Mouse (Mus musculus) embryonic facial prominence, embryonic 15.5 days (tissue): ENCODE data around the gene Syngr3. TPM values are rescaled to one million over a fixed set of nuclear protein-coding genes. Genes with fewer than 3 reads are reported as not detected.

Experiments used
- ATAC-seq: fragments of 200-750 bp; cut with Nextera tagmentation; 2 replicates; pipeline ENCODE4 v1.8.0; 2017; ENCODE audit warnings: low read depth, moderate TSS enrichment; ENCODE audit not compliant: insufficient number of reproducible peaks, low FRiP score, low TSS enrichment
- H3K27ac ChIP-seq: fragments of 300-500 bp; sonication (generic); replicated peaks from 2 replicates; pipeline ENCODE4 v1.5.1; 2015; ENCODE audit warnings: mild to moderate bottlenecking, inconsistent platforms
- H3K27me3 ChIP-seq: fragments of 300-500 bp; sonication (generic); 2 replicates; pipeline ENCODE4 v1.6.1; 2015; ENCODE audit warnings: inconsistent platforms
- H3K36me3 ChIP-seq: fragments of 300-500 bp; sonication (generic); 2 replicates; pipeline ENCODE4 v1.6.1; 2015; ENCODE audit warnings: mild to moderate bottlenecking, inconsistent platforms
- H3K4me1 ChIP-seq: fragments of 300-500 bp; sonication (generic); 2 replicates; pipeline ENCODE4 v1.6.1; 2015; ENCODE audit warnings: inconsistent platforms
- H3K4me2 ChIP-seq: fragments of 300-500 bp; sonication (generic); replicated peaks from 2 replicates; pipeline ENCODE4 v1.6.1; 2015; ENCODE audit warnings: mild to moderate bottlenecking, inconsistent platforms
- H3K4me3 ChIP-seq: fragments of 300-500 bp; sonication (generic); replicated peaks from 2 replicates; pipeline ENCODE4 v1.5.1; 2015; ENCODE audit warnings: mild to moderate bottlenecking, inconsistent platforms
- H3K9ac ChIP-seq: fragments of 300-500 bp; sonication (generic); 2 replicates; pipeline ENCODE4 v1.6.1; 2015; ENCODE audit warnings: inconsistent platforms
- H3K9me3 ChIP-seq: fragments of 300-500 bp; sonication (generic); replicated peaks from 2 replicates; pipeline ENCODE4 v1.6.1; 2016; ENCODE audit warnings: inconsistent platforms
- WGBS: fragments of 180-500 bp; shearing (Covaris S2); methylation state at CpG from one replicate; pipeline ENCODE4 v1.1.7; 2015; 5-methylcytosine and 5-hydroxymethylcytosine counted together
- polyA plus RNA-seq: library from polyadenylated mRNA; unstranded; fragments of >200 nt; fragmentation: Nextera tagmentation; extraction: Ambion mirVana; gene quantifications from 2 replicates; pipeline ENCODE4 v1.2.1, GENCODE M21; 2015

Gene Syngr3
- polyA plus RNA-seq, 1 experiment from 2014 or later: 2.9 TPM

DNA sequence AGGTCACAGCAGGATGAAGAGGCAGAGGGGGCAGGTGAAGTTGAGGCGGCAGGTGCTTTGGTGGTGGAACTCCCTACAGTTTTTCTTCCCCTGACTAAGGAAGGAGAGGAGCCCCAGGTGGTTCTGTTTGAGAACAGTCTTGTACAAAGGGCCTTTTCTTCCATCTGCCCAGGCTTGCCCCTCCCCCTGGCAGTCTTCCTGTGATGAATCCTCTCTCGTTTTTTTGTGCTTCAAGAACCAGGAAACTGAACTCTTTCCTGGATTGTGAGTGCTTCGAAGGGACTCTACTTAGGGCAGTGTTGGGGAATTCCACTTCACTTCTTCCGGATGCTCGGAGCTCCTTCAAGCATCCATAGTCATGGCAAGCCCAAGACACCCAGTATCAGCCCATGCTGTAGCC lies 8.2 kb upstream of the Syngr3 start:
- 13% methylated on average over 5 of the region's 5 CpGs for WGBS
- Histone ChIP-seq H3K9ac (no peak overlapping the region), H3K4me2 (0 out of 2 replicates have a peak overlapping the region, but pooled peaks have one; percentile 1)

DNA sequence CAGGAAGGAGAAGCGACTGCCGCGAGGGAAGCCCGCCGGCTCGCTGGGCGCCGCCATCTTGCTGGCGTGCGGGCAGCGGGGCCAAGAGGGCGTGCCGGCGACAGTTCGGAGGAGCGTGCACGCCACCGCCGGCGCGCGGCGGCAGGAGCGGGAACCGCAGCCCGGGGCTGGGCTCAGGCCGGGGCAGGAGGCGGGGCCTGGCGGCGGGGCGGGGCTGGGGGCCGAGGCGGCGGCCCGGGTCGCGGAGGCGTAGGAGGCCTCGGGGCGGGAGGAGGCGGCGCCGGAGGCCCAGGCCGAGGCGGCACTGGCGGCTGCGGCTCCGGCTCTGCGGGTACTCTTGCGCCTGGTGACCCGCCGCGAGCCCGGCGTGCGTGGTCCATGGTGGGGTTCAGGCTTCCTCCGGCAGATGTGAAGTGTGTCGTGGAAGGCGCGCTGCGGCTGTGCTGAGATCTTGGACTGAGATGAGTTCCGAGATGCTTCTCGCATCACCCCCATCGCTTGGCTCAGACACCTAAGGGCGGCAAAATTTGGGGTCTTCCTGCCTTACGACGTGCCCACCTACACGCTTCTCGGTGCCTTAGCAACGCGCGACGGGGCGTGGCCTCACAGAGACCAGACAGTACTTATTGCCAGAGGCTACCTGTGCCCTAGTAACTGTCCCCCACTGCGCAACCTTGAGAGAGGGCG lies 6.4 kb upstream of the Syngr3 start, which contains the start of the genes Gfer and Noxo1:
Gfer (minus strand) TSS at position 146 of the 687 bp plus-strand sequence.
Noxo1 (plus strand) TSS at position 224 of the 687 bp plus-strand sequence.
- Histone ChIP-seq H3K9ac (peak within 1 kb of the TSS; percentile 76), H3K4me2 (peak within 1 kb of the TSS; percentile 80), H3K4me3 (peak within 1 kb of the TSS; percentile 71), H3K36me3 (peaks cover 27% of the 10 kb centered on the region), H3K9me3 (no peaks in the 10 kb centered on the region), H3K27ac (peak within 1 kb of the TSS; percentile 91), H3K4me1 (peaks cover 29% of the 10 kb centered on the region), H3K27me3 (peaks cover under 1% of the 10 kb centered on the region; the same call in 1 of the 2 replicates)
- under 1% methylated on average over 76 of the region's 76 CpGs for WGBS
- ATAC-seq: peak; percentile 93

More for the DNA sequence above, 8.2 kb upstream of the Syngr3 start:
- Histone ChIP-seq H3K4me3 (no peak overlapping the region), H3K36me3 (peaks cover 40% of the 10 kb centered on the region), H3K27ac (peak overlapping the region; percentile 14; the same call in 1 of the 2 replicates), H3K4me1 (peaks cover 29% of the 10 kb centered on the region), H3K27me3 (no peaks in the 10 kb centered on the region), H3K9me3 (no peaks in the 10 kb centered on the region)
- ATAC-seq: no peak

DNA sequence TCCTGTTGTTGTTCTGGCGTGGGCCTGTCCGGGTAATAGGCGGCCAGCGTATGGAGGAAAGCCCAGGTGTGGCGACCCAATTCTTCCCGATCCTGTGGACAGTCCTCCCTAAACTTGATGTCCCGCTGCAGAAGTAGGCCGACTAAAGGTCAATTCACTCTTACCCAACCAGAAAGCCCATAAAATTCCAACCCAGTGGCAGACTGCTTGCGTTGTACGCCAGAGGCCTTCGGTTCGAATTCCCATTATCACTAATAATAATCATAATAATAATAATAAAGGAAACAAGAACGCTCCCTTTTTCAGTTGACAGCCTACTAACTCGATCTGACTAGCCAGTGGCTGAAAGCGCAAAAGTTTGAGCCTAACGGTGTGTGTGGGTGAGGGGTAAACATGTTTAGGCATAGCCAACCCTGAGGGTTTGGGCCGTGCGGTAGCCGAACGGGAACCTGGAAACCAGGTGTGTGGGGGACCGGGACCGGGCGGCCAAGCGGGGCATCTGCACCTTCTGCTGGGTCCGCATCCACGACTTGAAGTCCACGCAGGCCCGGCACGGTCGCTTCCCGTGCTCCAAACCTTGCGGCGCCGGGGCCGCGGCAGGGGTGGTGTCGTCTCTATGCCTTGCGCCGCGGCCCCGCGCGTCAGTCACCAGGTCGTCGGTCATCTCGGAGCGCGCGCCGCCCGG lies 5.7 kb upstream of the Syngr3 start:
- Histone ChIP-seq H3K4me1 (peaks cover 29% of the 10 kb centered on the region), H3K9ac (peak overlapping the region; percentile 76), H3K4me2 (peak overlapping the region; percentile 80), H3K4me3 (peak overlapping the region; percentile 71), H3K27me3 (peaks cover 7% of the 10 kb centered on the region), H3K9me3 (no peaks in the 10 kb centered on the region), H3K27ac (peak overlapping the region; percentile 91), H3K36me3 (peaks cover 21% of the 10 kb centered on the region)
- WGBS: 8% methylated on average over 40 of the region's 51 CpGs
- peak; percentile 8; the same call in 1 of the 2 replicates for ATAC-seq

DNA sequence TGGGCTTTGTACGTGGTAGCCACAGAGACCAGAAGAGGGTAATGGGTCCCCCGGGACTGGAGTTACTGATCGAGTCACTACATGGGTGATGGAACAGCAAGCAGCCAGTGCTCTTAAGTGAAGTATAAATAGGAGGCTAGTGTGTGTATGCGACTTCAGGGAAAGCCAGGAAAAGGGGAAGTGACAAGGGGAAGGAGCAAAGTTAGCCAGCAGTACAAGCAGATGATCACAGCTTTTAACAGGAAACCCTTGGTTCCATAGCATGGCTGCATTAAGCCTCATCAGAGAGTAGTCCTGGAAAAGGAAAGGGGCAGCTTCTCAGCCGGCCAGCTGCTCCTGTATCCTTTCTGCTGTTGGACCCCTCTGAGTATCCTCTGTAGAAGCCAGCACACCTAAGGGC lies 2.6 kb upstream of the Syngr3 start:
- H3K4me1 ChIP-seq: peaks cover 32% of the 10 kb centered on the region
- H3K4me2 ChIP-seq: no peak overlapping the region
- peaks cover 38% of the 10 kb centered on the region for H3K27me3 ChIP-seq
- H3K9ac ChIP-seq: no peak overlapping the region
- H3K9me3 ChIP-seq: no peaks in the 10 kb centered on the region
- H3K36me3 ChIP-seq: peaks cover 10% of the 10 kb centered on the region
- no peak overlapping the region for H3K27ac ChIP-seq
- no peak overlapping the region for H3K4me3 ChIP-seq
- ATAC-seq: no peak
- 86% methylated on average over 5 of the region's 5 CpGs for WGBS

DNA sequence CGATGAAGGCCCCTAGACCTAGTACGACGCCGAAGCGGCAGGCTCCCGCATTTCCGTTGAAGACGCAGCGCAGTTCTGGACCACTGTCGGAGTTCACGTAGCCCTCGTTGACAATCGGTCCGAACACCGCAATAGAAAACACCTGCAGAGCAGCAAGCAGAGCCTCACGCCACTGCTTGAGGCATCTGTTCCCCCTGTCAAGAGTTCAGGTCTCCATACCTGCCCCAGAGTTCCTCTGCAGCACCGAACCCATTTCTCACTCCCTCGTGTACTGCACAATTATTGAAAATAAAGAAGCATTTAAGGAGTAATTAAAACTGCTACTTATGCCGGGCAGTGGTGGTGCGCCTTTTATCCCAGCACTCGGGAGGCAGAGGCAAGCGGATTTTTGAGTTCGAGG lies 2.2 kb downstream of the Syngr3 start:
- Histone ChIP-seq H3K4me1 (peaks cover 22% of the 10 kb centered on the region), H3K9me3 (no peaks in the 10 kb centered on the region), H3K4me3 (peak overlapping the region; percentile 29), H3K36me3 (peaks cover 1% of the 10 kb centered on the region; the same call in 1 of the 2 replicates), H3K27me3 (peaks cover 46% of the 10 kb centered on the region), H3K4me2 (peak overlapping the region; percentile 56), H3K9ac (0 out of 2 replicates have a peak overlapping the region, but pooled peaks have one; percentile 23), H3K27ac (no peak overlapping the region)
- 17% methylated on average over 23 of the region's 23 CpGs for WGBS
- no peak for ATAC-seq

DNA sequence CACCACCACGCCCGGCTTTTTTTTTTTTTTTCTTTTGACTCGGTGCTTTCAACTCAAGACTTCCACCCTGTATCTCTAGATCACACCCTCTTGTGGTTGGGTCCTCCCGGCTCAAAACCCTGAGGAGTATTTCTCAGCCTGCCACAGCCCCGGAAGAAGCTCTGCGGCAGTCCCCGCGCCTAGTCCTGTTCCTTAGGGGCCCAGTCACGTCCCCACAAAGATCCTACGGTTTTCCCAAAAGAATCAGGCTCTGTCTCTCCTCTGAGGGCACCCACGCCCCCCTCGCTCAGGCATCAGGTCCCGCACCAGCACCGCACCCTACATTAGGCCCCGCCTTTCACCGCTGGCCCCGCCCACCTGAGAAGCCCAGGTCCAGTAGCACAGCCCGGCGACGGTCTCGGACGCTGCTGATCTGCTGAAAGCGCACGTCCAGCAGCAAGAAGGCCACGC lies 2.6 kb downstream of the Syngr3 start:
- WGBS: 2% methylated on average over 25 of the region's 25 CpGs

DNA sequence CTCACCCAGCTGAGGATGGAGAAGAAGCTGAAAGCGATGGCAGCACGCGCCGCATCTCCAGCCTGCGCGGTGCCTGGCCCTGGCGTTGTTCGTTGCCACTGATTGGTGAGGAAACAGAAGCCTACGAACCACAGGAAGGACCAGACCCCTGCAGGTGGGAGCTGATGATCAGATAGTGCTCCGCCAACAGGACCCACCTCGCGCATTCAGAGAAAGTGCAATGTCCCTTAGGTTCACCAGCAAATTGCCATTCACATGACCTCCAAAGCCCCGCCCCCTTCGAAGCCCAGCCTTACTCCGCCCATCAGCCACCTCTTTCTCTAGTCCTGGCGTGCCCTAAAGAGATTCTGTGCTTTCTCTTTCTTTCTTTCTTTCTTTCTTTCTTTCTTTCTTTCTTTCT lies 3.2 kb downstream of the Syngr3 start:
- ATAC-seq: no peak; the same call in 1 of the 2 replicates

More for the DNA sequence above, 2.6 kb downstream of the Syngr3 start:
- Histone ChIP-seq H3K4me3 (peak overlapping the region; percentile 29), H3K9me3 (no peaks in the 10 kb centered on the region), H3K4me1 (peaks cover 22% of the 10 kb centered on the region), H3K27ac (no peak overlapping the region), H3K36me3 (peaks cover under 1% of the 10 kb centered on the region), H3K4me2 (peak overlapping the region; percentile 56), H3K9ac (0 out of 2 replicates have a peak overlapping the region, but pooled peaks have one; percentile 23), H3K27me3 (peaks cover 46% of the 10 kb centered on the region)
- peak; percentile 47; the same call in 1 of the 2 replicates for ATAC-seq

DNA sequence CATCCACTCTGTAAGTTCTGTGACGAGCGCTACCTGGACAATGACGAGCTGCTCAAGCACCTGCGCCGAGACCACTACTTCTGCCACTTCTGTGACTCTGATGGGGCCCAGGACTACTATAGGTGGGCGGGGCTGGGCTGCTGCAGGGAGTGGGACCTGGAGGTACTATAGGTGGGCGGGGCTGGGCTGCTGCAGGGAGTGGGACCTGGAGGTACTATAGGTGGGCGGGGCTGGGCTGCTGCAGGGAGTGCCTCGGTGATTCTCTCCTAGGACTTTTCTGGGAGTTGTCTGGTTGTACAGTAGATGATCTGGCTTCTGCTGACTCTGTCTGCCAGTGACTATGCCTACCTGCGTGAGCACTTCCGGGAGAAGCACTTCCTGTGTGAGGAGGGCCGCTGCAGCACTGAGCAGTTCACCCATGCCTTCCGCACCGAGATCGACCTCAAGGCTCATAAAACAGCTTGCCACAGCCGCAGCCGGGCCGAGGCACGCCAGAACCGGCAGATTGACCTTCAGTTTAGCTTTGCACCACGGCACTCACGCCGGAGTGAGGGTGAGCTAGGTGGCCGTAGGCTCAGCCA lies 12.2 kb downstream of the Syngr3 start:
- Histone ChIP-seq H3K4me2 (no peak overlapping the region), H3K4me3 (no peak overlapping the region), H3K4me1 (0 out of 2 replicates have a peak, but pooled peaks cover 5% of the 10 kb centered on the region), H3K36me3 (peaks cover 60% of the 10 kb centered on the region), H3K27ac (no peak overlapping the region), H3K27me3 (no peaks in the 10 kb centered on the region), H3K9ac (no peak overlapping the region), H3K9me3 (no peaks in the 10 kb centered on the region)
- no peak for ATAC-seq
- 89% methylated on average over 24 of the region's 24 CpGs for WGBS

More for the DNA sequence above, 3.2 kb downstream of the Syngr3 start:
- no peak overlapping the region for H3K9ac ChIP-seq
- WGBS: 27% methylated on average over 16 of the region's 16 CpGs
- peaks cover 6% of the 10 kb centered on the region for H3K36me3 ChIP-seq
- H3K27ac ChIP-seq: no peak overlapping the region
- H3K4me2 ChIP-seq: no peak overlapping the region; the same call in 1 of the 2 replicates
- peaks cover 46% of the 10 kb centered on the region for H3K27me3 ChIP-seq
- no peak overlapping the region for H3K4me3 ChIP-seq
- peaks cover 22% of the 10 kb centered on the region for H3K4me1 ChIP-seq
- H3K9me3 ChIP-seq: no peaks in the 10 kb centered on the region

DNA sequence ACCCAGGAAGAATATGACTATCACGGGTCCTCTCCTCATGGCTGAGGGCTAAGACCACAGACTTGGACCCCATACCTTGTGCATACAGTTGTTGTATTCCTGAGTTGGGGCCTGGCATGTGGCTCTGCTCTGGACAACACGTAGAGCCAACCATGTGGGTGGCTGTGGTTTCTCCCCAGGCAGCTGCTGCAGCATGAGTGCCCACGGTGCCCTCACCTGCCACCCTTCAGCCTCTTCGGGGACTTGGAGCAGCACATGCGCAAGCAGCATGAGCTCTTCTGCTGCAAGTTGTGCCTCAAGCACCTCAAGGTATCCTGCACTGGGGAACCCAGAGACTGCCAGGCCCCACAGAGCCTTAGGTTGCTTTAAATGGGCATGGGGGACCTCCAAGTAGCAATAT lies 12.9 kb downstream of the Syngr3 start:
- 92% methylated on average over 5 of the region's 5 CpGs for WGBS
- Histone ChIP-seq H3K36me3 (peaks cover 57% of the 10 kb centered on the region), H3K27ac (no peak overlapping the region), H3K9ac (no peak overlapping the region), H3K9me3 (no peaks in the 10 kb centered on the region), H3K4me2 (no peak overlapping the region), H3K4me3 (no peak overlapping the region), H3K4me1 (peaks cover 12% of the 10 kb centered on the region), H3K27me3 (no peaks in the 10 kb centered on the region)
- no peak for ATAC-seq

DNA sequence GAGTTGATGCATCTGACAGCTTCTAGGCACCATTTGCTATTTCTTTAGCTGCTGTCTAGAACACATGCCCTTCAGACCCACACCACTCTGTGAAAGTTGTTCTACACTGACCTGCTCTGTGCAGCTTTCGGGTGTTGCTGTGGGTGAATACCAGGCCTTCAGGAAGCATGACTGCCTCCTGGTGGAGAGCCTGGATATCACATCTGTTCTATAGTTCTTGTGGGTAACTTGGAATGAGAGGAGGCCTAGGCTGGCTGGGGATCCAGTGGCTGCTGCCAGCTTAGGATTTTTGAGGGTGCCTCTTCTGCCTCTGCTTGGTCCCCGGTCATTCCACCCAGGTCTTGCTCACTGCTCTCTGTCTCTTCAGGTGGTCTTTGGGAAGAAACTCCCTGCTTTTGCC lies 13.6 kb downstream of the Syngr3 start:
- H3K9me3 ChIP-seq: no peaks in the 10 kb centered on the region
- H3K27me3 ChIP-seq: no peaks in the 10 kb centered on the region
- no peak for ATAC-seq
- H3K4me2 ChIP-seq: no peak overlapping the region
- no peak overlapping the region for H3K9ac ChIP-seq
- H3K4me1 ChIP-seq: peaks cover 19% of the 10 kb centered on the region
- peaks cover 51% of the 10 kb centered on the region for H3K36me3 ChIP-seq
- 58% methylated on average over 2 of the region's 2 CpGs for WGBS
- H3K27ac ChIP-seq: no peak overlapping the region
- no peak overlapping the region for H3K4me3 ChIP-seq

DNA sequence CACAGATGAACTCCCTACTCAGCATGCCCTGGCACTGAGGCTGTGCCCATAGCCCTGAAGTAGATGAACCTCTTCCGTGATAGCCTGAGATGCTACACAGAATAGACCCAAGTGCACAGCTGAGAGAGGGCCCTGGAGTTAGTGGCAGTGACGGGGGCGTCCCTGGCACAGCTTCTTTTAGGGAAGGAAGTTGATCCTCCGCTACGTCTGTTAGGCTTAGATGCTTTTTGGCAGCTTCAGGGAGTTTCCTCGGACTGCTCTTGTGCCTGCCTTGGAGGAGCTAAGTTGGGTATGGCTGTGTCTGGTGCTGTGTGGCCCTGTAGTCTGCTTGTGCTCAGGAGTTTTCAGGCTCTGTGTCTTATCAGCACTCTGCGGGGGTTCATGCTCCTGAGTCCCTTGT lies 15.5 kb downstream of the Syngr3 start:
- 71% methylated on average over 7 of the region's 7 CpGs for WGBS
- Histone ChIP-seq H3K4me1 (peaks cover 30% of the 10 kb centered on the region), H3K4me3 (no peak overlapping the region), H3K27me3 (no peaks in the 10 kb centered on the region), H3K36me3 (peaks cover 32% of the 10 kb centered on the region), H3K9me3 (no peaks in the 10 kb centered on the region), H3K27ac (no peak overlapping the region), H3K4me2 (no peak overlapping the region), H3K9ac (no peak overlapping the region)
- ATAC-seq: no peak
